Mouse (Mus musculus) layer of hippocampus, adult 8-10 months (tissue): ENCODE results near the gene Ciao1. TPM values are rescaled to one million over a fixed set of nuclear protein-coding genes. Genes with fewer than 3 reads are reported as not detected.
A peak's percentile ranks its signal among the peaks of the same experiment; 100 is the strongest.
"Not testable (repeated sequence)": the region's sequence is repeated elsewhere in the genome, so short reads cannot be mapped to it uniquely, and the experiment has no call there.

Source experiments
- DNase-seq, 2 experiments: peaks; one replicate each; pipeline ENCODE4 v3.0.0; 2022; ENCODE audit warnings: low spot score in 2 of 2
- total RNA-seq, 4 experiments: library from RNA; stranded (reverse); gene quantifications; 2 replicates each; pipeline ENCODE4 v1.2.4; 2022

Ciao1 gene
- total RNA-seq: 10 to 100 TPM; 73.1 to 81.0 (median 77.0) TPM

DNA sequence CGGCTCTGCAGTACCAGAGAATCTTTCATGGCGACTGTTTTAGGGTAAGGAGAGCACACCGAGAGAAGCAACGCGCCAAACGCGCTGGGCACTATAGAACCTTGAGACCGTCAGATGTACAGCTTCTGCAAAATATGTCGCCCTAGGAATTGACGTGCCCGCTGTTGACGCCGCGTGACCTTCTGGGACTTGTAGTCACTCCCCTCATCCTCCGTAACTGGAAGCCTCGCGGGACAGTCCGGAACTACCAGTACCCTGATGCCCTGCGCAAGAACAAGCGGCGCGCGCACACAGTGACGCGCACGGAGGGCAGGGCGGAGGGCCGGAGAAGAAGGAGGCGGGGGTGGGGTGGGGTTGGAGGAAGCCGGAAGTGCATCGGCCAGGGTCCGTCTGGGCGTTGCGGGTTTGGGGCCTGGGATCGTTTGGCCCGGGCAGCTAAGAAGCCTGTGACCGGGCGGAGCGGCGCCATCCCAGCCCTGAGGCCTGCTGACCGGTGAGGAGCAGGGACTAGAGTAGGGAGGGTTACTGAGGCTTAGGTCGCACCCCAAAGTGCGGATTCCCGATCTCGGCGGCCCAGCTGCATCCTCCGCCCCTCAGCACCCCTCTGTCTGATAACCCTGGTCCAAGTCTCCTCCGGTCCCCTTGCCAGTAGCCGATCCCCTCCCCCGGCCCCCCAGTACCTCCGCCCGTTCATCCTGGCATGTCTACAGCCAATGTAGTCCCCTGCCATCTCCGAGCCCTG lies at the start of gene Ciao1, which contains the start of gene Tmem127:
TSS of gene Ciao1 (minus strand) at position 225 of the 742 bp plus-strand sequence.
TSS of gene Tmem127 (plus strand) at position 317 of the 742 bp plus-strand sequence.
- DNase-seq: peak; percentile 97

GRCm38 (mm10) chr2:127297001-127297805 lies 49.6 kb upstream of the Ciao1 start:
- DNase-seq: no peak

GRCm38 (mm10) chr2:127292250-127292649 lies 44.6 kb upstream of the Ciao1 start:
- no peak for DNase-seq

DNA sequence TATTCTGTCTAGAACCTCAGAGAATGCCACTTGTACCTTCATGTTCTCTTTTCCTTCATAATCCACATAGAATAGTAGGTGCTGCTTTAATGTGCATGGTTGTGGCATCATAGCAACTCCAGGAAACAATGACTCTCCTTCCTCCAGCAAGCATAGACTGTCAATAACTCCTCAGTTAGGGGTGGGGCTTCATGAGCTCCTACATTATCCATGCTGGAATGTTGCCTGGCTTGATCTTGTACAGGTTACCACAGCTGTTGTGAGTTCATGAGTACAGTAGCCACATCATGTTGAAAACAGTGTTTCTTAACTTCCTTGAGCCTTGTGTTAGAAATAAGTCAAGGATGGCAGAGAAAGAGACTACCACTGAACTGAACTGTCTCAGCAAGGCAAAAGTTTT lies 30.5 kb upstream of the Ciao1 start:
- no peak for DNase-seq

GRCm38 (mm10) chr2:127275551-127276320 lies 28.1 kb upstream of the Ciao1 start:
- no peak for DNase-seq

GRCm38 (mm10) chr2:127274590-127274989 lies 27.0 kb upstream of the Ciao1 start:
- no peak for DNase-seq

DNA sequence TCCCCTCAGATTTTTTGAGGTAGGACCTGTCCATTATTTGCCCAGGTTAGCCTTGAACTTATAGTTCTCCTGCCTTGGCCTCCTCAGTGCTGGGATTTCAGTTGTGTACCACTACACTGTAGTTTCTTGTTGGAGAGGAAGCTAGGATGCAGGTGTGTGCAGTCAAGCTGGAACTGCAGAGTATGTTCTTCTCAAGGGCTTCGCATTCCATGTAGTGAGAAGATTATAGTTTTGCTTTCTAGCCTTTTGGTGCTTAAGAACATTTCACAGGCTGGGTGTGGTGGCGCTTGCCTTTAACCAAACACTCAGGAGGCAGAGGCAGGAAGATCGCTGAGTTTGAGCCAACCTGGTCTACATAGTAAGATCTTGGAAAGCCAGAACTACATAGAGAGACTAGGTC lies 25.2 kb upstream of the Ciao1 start:
- no peak for DNase-seq

DNA sequence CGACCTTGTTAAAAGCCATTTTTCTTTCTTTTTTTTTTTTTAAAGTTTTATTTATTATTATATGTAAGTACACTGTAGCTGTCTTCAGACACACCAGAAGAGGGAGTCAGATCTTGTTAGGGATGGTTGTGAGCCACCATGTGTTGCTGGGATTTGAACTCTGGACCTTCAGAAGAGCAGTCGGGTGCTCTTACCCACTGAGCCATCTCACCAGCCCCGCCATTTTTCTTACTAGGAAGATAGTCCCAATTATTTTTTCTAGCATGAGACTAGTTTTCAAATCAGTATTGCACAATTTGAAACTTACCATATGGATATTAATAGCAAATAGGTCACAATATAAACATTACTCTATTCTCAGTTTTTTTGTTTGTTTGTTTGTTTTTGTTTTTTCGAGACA lies 24.4 kb upstream of the Ciao1 start:
- not testable (repeated sequence) for DNase-seq

GRCm38 (mm10) chr2:127271042-127271515 lies 23.5 kb upstream of the Ciao1 start:
- DNase-seq: no peak

DNA sequence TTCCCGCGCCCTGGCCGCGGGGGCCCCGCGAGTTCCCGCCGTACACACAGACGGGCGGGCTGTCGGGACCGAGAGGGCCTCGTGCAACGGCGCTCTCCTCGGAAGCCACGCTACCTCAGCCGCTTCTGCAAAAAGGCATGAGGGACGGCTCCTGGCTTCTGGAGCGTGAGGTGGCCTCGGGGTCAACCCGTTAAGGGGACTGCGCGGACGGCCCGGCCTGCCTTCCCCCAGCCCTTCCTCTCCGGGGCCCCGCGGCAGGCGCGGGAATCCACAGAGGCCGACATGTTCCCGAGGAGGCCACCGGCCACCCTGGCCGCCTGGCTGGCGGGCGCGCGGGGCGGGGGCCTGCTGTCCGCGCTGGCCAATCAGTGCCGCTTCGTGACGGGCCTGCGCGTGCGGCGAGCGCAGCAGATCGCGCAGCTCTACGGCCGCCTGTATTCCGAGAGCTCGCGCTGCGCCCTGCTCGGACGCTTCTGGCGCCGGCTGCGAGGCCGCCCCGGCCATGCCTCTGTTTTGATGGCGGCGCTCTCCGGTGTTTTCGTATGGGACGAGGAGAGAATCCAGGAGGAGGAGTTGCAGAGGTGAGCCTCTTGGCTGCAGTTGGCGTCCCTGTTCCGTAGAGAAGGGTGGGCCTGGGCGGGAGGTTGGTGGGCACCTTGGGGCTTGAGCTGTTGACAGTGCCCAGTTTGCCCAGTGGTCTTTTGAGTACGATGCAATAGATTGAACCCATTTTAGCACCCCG lies 22.9 kb upstream of the Ciao1 start:
- DNase-seq: peak; percentile 72 to 81

GRCm38 (mm10) chr2:127269491-127270299 lies 22.1 kb upstream of the Ciao1 start, which contains the start of gene Stard7:
TSS of gene Stard7 (plus strand) at chr2:127270218.
- peak; percentile 96 to 97 for DNase-seq

DNA sequence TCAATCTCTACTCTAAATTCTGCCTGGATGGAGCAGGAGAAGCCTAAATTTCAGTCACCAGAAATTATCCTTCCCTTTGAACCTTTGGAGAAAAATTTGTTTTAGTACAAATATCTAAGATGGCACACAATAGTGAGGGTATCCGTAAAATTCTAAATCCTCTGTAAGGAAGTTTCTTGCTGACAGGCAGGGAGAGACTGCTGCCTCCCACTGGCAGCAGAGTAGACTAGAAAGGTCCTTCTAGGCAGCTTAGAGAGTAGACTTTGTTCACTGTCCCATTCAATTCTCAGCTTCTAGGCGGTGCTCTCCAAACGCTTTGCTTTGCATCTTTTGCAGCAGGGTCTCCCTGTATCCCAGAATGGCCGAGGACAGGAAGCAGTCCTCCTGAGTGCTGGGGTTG lies 20.2 kb upstream of the Ciao1 start:
- DNase-seq: no peak

- DNase-seq: no peak
Measured at GRCm38 (mm10) chr2:127262480-127262879, 14.9 kb upstream of the Ciao1 start.

DNA sequence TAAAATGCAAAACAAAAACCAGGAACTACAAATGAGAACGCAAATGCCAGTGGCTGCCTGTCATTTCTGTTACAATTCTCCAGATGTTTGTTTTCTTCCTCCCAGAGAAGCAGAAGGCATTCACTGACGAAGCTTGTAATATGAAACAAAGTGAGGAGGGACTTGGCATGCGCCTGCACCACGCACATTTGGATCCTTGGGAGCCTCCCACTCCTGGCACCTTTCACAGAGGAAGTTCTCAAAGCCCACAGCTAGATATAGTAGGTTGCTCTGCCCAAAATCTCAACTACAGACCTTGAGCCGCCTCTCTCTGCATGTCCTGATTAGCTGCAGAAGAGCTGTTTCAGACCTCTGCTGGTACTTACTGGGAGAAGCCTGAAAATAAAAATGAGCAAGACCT lies 11.7 kb upstream of the Ciao1 start:
- peak in 1 of 2 experiments; percentile 39 for DNase-seq

- DNase-seq: no peak
Measured at GRCm38 (mm10) chr2:127255294-127255693, 7.7 kb upstream of the Ciao1 start.

- no peak for DNase-seq
Measured at GRCm38 (mm10) chr2:127254604-127255134, 7.1 kb upstream of the Ciao1 start.

GRCm38 (mm10) chr2:127252787-127253186 lies 5.2 kb upstream of the Ciao1 start:
- no peak for DNase-seq

DNA sequence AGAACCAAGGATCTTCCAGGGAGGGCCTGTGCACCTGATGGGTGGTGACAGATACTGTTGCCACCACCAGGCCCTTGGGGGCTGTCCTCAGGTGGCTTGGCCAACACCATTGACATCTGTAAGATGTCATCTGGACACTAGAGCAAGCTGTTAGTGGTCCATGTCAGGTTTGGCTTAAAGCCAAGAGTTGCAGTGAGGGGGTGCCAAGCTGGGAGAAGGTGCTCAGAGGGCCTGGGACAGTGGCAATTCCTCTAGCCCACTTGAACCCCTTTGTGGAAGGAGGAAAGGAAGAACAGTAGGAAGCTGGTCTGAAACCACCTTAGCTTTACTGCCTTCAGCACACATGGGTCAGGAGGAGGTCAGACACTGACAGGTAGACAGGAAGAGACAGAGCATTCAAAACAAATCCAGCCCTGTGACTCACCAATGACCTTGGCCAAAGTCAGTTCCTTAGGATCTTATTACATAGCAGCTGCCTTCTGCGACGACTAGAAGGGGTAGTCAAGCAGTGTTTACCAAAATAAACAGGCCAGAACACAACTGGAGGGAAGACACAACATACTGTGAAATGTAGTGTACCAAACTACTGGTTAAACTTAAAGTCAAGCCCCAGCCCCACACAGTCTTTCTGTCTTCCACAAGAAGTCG lies 4.4 kb upstream of the Ciao1 start:
- no peak for DNase-seq

- DNase-seq: no peak
Measured at GRCm38 (mm10) chr2:127251457-127251856, 3.8 kb upstream of the Ciao1 start.
